Mouse (Mus musculus): ENCODE data around the gene Mtg2. TPM values are rescaled to one million over a fixed set of nuclear protein-coding genes. Genes with fewer than 3 reads are reported as not detected.
A peak's percentile ranks its signal among the peaks of the same experiment; 100 is the strongest.

The Mtg2 gene
- 27.4 and 28.4 TPM in 2 replicates for polyA plus RNA-seq (2012; rRNA removed)

DNA sequence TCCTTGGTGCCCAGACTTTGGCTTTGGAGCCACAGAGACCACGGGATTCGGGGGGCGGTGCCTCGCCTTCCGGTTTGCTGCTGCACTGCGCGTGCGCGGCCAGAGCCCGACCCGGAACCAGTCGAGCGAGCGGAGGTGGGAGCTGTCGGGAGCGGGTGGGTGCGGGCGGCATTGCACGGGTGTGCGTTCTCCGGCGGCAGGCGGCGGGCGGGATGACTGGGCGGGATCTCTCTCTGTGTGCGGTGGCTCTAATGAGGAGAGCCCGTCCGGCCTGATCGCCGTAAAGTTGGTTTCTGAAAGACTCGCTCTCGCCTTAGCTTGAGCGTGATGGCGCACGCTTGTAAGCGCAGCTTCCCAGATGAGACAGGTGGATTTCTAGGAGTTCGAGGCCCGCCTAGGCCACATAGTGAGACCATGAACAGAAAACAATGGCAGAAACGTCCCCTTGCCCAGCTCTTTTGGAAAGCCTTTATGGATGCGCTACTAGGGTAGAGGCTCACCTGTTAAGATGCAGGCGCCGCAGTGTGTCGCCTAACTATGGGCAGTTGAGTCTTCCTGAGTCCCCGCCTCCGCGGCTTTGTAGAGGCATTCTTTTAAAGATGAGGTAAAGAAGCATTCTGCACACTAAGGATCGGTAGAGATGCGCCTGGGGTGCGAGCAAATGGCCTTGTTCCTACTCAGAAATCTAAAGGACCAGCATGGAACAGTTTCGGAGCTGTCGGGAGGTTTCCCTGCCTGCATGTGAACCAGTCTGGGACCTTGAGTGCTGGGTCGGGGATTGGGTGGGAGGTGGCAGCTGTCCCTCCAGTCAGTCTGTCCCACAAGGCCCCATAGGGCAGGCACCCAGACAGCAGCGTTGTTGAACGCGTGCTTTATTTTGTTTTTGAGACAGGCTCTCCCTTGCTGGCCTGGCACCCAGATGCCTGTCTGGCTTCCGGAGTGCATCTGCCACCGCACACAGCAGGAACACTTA lies at the start of gene Mtg2:
TSS of gene Mtg2 (plus strand) at position 108 of the 973 bp plus-strand sequence.
- Histone ChIP-seq H3K27ac (ENCODE audit: insufficient read depth, low read length) (peak within 1 kb of the TSS; percentile 26; the same call in 1 of the 2 replicates), H3K4me3 (ENCODE audit: insufficient read depth, low read length) (peak within 1 kb of the TSS; percentile 57), H3K4me1 (ENCODE audit: control insufficient read depth, insufficient read depth, low read length) (peaks cover 3% of the 10 kb centered on the region; the same call in 1 of the 2 replicates)
- peak; percentile 64; the same call in 1 of the 2 replicates for TF ChIP-seq POLR2A (IDR thresholded peaks at IDR 0.05; ENCODE audit: extremely low read depth, insufficient read depth, low read length)
- no peak for TF ChIP-seq CTCF (IDR thresholded peaks at IDR 0.05; ENCODE audit: extremely low read depth, insufficient read depth, low read length)

GRCm38 (mm10) chr2:180020919-180021318 lies 49.5 kb upstream of the Mtg2 start:
- H3K27ac ChIP-seq (ENCODE audit: insufficient read depth, low read length): no peak overlapping the region
- peaks cover 3% of the 10 kb centered on the region for H3K4me1 ChIP-seq (ENCODE audit: control insufficient read depth, insufficient read depth, low read length)
- TF ChIP-seq CTCF (IDR thresholded peaks at IDR 0.05; ENCODE audit: extremely low read depth, insufficient read depth, low read length) (no peak), POLR2A (IDR thresholded peaks at IDR 0.05; ENCODE audit: extremely low read depth, insufficient read depth, low read length) (no peak)
- no peak overlapping the region for H3K4me3 ChIP-seq (ENCODE audit: insufficient read depth, low read length)

GRCm38 (mm10) chr2:180022751-180023150 lies 47.6 kb upstream of the Mtg2 start:
- TF ChIP-seq POLR2A (IDR thresholded peaks at IDR 0.05; ENCODE audit: extremely low read depth, insufficient read depth, low read length): no peak
- no peak for TF ChIP-seq CTCF (IDR thresholded peaks at IDR 0.05; ENCODE audit: extremely low read depth, insufficient read depth, low read length)
- H3K4me3 ChIP-seq (ENCODE audit: insufficient read depth, low read length): no peak overlapping the region
- no peak overlapping the region for H3K27ac ChIP-seq (ENCODE audit: insufficient read depth, low read length)
- peaks cover 11% of the 10 kb centered on the region for H3K4me1 ChIP-seq (ENCODE audit: control insufficient read depth, insufficient read depth, low read length)

GRCm38 (mm10) chr2:180024401-180025098 lies 45.8 kb upstream of the Mtg2 start, which contains the start of gene Lsm14b:
Gene Lsm14b, plus strand, starts transcription at chr2:180024987.
- Histone ChIP-seq H3K27ac (ENCODE audit: insufficient read depth, low read length) (peak within 1 kb of the TSS; percentile 94), H3K4me1 (ENCODE audit: control insufficient read depth, insufficient read depth, low read length) (peaks cover 14% of the 10 kb centered on the region), H3K4me3 (ENCODE audit: insufficient read depth, low read length) (peak within 1 kb of the TSS; percentile 89)
- TF ChIP-seq POLR2A (IDR thresholded peaks at IDR 0.05; ENCODE audit: extremely low read depth, insufficient read depth, low read length): peak; percentile 56; the same call in 1 of the 2 replicates
- no peak for TF ChIP-seq CTCF (IDR thresholded peaks at IDR 0.05; ENCODE audit: extremely low read depth, insufficient read depth, low read length)

DNA sequence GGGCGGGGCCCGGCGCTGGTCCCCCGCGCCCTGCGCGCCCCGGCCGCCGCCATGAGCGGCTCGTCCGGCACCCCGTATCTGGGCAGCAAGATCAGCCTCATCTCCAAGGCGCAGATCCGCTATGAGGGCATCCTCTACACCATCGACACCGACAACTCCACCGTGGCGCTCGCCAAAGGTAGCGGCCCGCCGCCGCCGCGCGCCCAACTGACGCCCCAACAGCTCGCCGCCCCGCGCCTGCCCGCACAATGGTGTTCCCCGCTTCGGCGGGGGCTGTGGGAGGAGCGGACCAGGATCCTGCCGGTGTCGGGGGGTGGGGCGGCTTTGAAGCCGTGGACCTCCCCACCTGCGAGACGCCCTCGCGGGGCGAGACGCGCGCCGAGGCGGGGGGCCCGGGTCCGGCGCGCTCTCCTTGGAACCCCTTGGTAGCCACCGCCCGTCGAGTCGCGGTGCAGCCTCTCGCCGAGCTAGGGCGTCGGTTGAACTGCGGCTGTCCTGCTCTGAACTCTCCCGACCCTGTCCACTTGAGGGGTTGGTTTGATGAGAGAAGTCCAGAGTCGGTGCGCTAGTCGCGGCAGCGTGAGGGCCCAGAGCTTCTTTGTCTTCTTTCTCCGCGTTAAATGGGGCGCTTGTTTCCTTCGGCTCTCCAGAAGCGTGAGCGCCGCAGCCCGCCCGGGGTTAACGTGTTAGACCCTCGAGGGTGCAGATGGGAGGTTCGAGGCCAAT lies 45.1 kb upstream of the Mtg2 start:
- Histone ChIP-seq H3K4me1 (ENCODE audit: control insufficient read depth, insufficient read depth, low read length) (peaks cover 14% of the 10 kb centered on the region), H3K4me3 (ENCODE audit: insufficient read depth, low read length) (peak overlapping the region; percentile 89), H3K27ac (ENCODE audit: insufficient read depth, low read length) (peak overlapping the region; percentile 94)
- TF ChIP-seq CTCF (IDR thresholded peaks at IDR 0.05; ENCODE audit: extremely low read depth, insufficient read depth, low read length) (no peak), POLR2A (IDR thresholded peaks at IDR 0.05; ENCODE audit: extremely low read depth, insufficient read depth, low read length) (no peak)

- no peak for TF ChIP-seq CTCF (IDR thresholded peaks at IDR 0.05; ENCODE audit: extremely low read depth, insufficient read depth, low read length)
- TF ChIP-seq POLR2A (IDR thresholded peaks at IDR 0.05; ENCODE audit: extremely low read depth, insufficient read depth, low read length): no peak
- Histone ChIP-seq H3K4me3 (ENCODE audit: insufficient read depth, low read length) (peak overlapping the region; percentile 89), H3K27ac (ENCODE audit: insufficient read depth, low read length) (no peak overlapping the region), H3K4me1 (ENCODE audit: control insufficient read depth, insufficient read depth, low read length) (peaks cover 12% of the 10 kb centered on the region)
Observed at GRCm38 (mm10) chr2:180025861-180026200, 44.6 kb upstream of the Mtg2 start.

GRCm38 (mm10) chr2:180027768-180028167 lies 42.6 kb upstream of the Mtg2 start:
- no peak overlapping the region for H3K27ac ChIP-seq (ENCODE audit: insufficient read depth, low read length)
- H3K4me3 ChIP-seq (ENCODE audit: insufficient read depth, low read length): peak overlapping the region; percentile 89; the same call in 1 of the 2 replicates
- no peak for TF ChIP-seq CTCF (IDR thresholded peaks at IDR 0.05; ENCODE audit: extremely low read depth, insufficient read depth, low read length)
- no peak for TF ChIP-seq POLR2A (IDR thresholded peaks at IDR 0.05; ENCODE audit: extremely low read depth, insufficient read depth, low read length)
- H3K4me1 ChIP-seq (ENCODE audit: control insufficient read depth, insufficient read depth, low read length): peaks cover 12% of the 10 kb centered on the region

GRCm38 (mm10) chr2:180031270-180031669 lies 39.1 kb upstream of the Mtg2 start:
- H3K4me1 ChIP-seq (ENCODE audit: control insufficient read depth, insufficient read depth, low read length): peaks cover 7% of the 10 kb centered on the region
- H3K27ac ChIP-seq (ENCODE audit: insufficient read depth, low read length): no peak overlapping the region
- H3K4me3 ChIP-seq (ENCODE audit: insufficient read depth, low read length): no peak overlapping the region
- no peak for TF ChIP-seq CTCF (IDR thresholded peaks at IDR 0.05; ENCODE audit: extremely low read depth, insufficient read depth, low read length)

- no peak for TF ChIP-seq POLR2A (IDR thresholded peaks at IDR 0.05; ENCODE audit: extremely low read depth, insufficient read depth, low read length)
- no peak for TF ChIP-seq CTCF (IDR thresholded peaks at IDR 0.05; ENCODE audit: extremely low read depth, insufficient read depth, low read length)
- H3K27ac ChIP-seq (ENCODE audit: insufficient read depth, low read length): no peak overlapping the region
- H3K4me1 ChIP-seq (ENCODE audit: control insufficient read depth, insufficient read depth, low read length): peaks cover 1% of the 10 kb centered on the region
- no peak overlapping the region for H3K4me3 ChIP-seq (ENCODE audit: insufficient read depth, low read length)
Observed at GRCm38 (mm10) chr2:180032925-180033324, 37.5 kb upstream of the Mtg2 start.
